Mouse (Mus musculus): ENCODE measurements around the gene Gm10720.
"Not testable (repeated sequence)": the region's sequence is repeated elsewhere in the genome, so short reads cannot be mapped to it uniquely, and the experiment has no call there.

- TF ChIP-seq POLR2A, CTCF (IDR thresholded peaks at IDR 0.05; ENCODE audit: insufficient read depth, low read depth, low read length): not testable (repeated sequence)
These were observed 8.8 kb upstream of the Gm10720 start for GRCm38 (mm10) chr9:3006636-3007035.

Data from olfactory bulb, adult 2 months (tissue).